Mouse (Mus musculus) v-Abl transformed pro-B cells (cell line): ENCODE data around the gene Anapc15.

Experiments
- in situ Hi-C, 2 experiments: fragments of 400-800 bp; cut with MboI; formaldehyde crosslinking; loops; one replicate each; pipeline ENCODE4 v1.15.1; 2025; ENCODE audit not compliant: unreplicated experiment in 2 of 2

Gene Anapc15

DNA sequence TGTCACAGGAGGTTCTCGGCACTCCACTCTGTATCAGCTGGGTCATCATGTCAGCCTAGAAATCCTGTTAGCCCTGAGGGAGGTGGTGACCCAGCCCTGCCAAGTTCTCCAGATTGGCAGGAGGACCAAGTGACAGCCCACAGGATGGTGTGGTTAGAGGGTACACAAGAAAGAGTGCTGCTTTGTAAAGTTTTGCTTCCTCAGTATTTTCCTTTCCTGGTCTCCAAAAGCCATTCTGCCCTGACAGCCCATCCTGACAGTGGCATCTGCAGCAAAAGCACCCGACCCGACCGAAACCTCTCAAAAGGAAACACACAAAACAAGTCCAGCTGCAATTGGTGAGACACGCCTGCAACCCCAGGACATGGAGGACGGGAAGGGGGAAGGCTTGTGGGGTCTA, 19.3 kb upstream of the Anapc15 start:
- in situ Hi-C loops = no loop called here

GRCm38 (mm10) chr7:101847934-101848333, 15.6 kb upstream of the Anapc15 start:
- in situ Hi-C loops = no loop called here

DNA sequence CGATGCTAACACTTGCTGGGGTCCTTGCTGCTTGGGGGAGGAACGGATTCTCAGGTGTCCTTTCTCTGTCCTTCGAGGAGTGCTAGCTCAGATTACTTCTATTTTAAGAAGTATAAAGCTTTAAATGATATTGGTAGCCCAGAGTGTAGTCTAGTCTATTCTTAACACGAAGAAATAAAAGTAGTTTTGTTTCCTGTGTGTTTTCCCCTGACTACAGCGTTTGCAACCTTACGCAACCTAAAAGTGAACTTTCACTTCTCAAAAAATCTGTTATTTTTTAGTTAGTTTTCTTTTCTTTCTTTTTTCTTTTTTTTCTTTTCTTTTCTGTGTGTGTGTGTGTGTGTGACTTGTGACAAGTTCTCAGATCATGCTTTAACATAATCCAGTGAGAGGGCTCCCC, 11.8 kb upstream of the Anapc15 start:
- in situ Hi-C loops = loop anchor here (5.0 to 25.0 kb wide), 2 partner anchors 174 to 189 kb away; partner anchors contain the start of gene Clpb (in 1 of the 2)

DNA sequence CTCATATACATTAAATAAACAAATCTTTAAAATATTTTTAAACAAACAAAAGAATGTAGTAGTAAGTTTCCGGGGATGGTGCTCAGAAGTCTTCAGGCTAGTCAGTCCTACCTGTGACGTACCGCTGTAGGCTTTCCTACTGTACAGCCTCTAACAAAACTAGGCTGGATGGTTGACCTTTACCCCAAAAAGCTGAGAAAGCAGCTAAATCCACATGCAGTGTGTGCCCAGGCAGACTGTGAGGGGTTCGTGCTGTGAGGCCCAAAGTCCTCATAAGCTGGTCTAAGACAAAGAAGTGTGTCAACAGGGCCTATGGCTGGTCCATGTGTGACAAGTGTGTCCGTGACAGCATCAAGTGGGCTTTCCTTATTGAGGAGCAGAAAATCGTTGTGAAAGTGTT, 10.7 kb upstream of the Anapc15 start:
- in situ Hi-C loops = loop anchor here (5.0 to 25.0 kb wide), 2 partner anchors 176 to 191 kb away; partner anchors contain the start of gene Clpb (in 1 of the 2)

DNA sequence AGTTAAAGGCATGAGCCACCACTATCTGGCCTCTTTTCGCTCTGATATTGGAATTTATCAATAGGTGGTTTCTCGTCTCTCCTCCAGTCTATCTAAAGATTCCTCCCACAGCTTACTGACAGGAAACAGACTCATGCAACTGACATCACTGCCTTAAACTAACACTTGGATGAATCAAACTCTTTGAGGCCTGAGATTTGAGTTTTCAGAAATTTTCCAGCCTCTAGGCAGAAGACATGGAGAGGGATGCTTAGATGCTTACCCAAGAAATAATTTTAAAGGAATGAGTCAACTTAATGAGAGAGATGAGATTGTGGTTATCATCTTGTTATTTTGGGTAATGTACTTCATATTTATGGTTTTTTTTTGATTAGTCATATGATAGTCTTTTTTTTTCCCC, 9.7 kb upstream of the Anapc15 start:
- in situ Hi-C loops = loop anchor here (5.0 to 25.0 kb wide), 2 partner anchors 177 to 192 kb away; partner anchors contain the start of gene Clpb (in 1 of the 2)

- in situ Hi-C loops = loop anchor here in 1 of 2 experiments (25.0 kb wide), 1 partner anchor 195 kb away; the partner anchor contains the start of gene Clpb
Observed at GRCm38 (mm10) chr7:101857094-101857493, 6.4 kb upstream of the Anapc15 start, which contains the start of gene Folr2. Folr2 (minus strand) TSS chr7:101857194.

- in situ Hi-C loops = loop anchor here in 1 of 2 experiments (25.0 kb wide), 1 partner anchor 196 kb away; the partner anchor contains the start of gene Clpb
Observed at GRCm38 (mm10) chr7:101858362-101858761, 5.2 kb upstream of the Anapc15 start.

DNA sequence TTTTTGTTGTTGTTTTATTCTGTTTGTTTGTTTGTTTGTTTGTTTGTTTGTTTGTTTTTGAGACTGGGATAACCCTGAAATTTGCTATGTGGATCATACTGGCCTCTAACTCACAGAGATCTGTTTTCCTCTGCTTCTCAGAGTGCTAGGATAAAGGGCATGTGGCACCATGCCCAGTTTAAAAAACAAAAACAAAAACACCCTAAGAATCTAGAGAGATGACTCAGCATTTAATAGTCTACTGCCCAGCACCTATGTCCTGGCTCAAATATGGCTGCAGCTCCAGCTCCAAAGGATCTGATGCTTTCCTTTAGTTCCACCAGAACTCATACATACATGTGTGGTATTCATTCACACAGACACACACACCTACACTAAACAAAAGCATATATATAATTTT, 2.5 kb upstream of the Anapc15 start:
- in situ Hi-C loops = loop anchor here in 1 of 2 experiments (25.0 kb wide), 1 partner anchor 199 kb away; the partner anchor contains the start of gene Clpb

DNA sequence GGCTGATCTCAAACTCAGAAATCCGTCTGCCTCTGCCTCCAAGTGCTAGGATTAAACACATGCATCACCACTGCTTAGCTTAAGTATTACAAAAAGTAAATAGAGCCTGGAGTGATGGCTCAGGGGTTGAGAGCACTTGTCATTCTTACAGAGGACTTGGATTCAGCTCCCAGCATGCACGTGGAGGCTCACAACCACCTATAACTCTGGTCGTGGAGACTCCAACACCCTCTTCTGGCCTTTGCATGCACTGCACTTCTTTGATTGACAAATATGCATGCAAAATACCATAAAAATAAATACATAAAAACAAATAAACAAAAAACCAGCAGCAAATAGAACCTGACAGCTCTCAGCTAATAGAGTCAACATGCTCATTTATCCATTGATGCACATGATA, 1.2 kb upstream of the Anapc15 start:
- in situ Hi-C loops = loop anchor here in 1 of 2 experiments (25.0 kb wide), 1 partner anchor 200 kb away; the partner anchor contains the start of gene Clpb

GRCm38 (mm10) chr7:101866491-101867265, 3.2 kb downstream of the Anapc15 start:
- in situ Hi-C loops = loop anchor here in 1 of 2 experiments (25.0 kb wide), 1 partner anchor 204 kb away; the partner anchor contains the start of gene Clpb

DNA sequence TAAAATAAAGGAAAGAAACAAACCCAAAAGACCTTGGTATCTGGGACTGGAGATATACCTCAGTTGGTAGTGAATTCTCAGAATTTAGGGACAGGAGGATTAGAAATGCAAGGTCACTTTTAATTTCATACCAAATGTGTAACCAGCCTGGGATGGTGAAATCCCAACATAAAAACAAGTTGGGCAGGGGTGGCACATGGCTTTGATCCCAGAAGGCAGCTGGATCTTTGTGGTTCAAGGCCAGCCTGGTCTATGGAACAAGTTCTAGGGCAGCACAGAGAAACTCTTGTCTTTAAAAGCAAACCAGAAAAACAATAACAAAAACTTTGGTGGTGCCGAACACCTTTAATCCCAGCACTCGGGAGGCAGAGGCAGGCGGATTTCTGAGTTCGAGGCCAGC, 4.0 kb downstream of the Anapc15 start:
- in situ Hi-C loops = loop anchor here in 1 of 2 experiments (25.0 kb wide), 1 partner anchor 205 kb away; the partner anchor contains the start of gene Clpb

DNA sequence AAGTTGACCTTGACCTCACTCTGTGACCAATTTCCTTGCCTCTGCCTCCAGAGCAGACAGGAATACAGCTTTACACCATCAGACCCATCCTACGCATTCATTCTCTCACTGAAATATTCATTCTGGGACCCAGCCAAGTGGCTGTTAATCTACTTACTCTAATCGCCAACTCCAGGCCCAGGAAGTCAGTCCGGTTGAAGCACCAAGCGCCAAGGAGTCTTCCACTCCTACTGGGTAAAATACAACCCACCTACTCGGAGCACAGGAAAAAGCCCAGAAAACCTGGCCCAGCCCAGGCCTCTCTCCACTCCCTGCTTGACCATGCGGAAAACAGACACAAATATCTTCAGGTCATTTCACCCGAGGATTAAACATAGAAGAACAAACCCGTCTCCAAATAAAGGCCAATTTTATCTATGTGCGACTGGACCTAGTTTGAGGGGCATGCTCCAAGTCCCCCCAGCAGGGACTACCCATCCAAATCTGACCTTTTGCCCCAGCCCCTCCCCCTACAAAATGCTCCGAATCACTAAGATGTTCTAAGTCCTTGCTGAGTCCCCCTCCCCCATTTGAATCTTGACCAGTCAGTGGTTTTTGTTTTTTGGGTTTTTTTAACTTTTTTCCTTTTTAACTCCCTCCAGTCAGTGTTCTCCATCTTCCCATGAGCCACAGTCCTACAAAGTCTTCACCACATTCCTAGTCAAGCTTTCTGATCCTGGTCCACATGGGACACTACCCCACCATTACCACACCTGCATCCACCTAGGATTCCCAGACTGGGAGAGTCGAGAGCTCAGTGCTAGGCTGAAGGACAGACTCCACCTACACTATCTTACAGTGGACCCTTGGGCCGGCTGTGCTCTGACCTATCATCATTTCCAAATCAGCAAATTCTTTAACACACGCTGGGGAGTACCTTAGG, 5.0 kb downstream of the Anapc15 start:
- in situ Hi-C loops = loop anchor here in 1 of 2 experiments (25.0 kb wide), 1 partner anchor 206 kb away; the partner anchor contains the start of gene Clpb

DNA sequence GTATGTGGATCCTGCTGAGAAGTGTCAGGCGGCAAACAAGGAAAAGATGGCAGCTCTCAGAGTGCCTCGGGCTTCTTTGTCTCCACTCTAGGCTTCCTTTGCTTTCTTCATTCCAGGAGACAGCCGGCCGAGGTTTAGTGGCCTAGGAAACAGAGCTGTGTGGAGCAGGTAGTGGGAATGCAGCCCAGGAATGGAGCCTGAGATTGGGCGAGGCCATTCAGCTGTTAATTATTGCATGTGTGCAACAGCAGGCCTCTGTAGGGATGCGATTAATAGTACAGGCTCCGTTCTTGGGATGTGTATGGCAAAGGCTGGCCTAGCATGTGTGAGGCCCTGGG, 5.6 kb downstream of the Anapc15 start:
- in situ Hi-C loops = loop anchor here in 1 of 2 experiments (25.0 kb wide), 1 partner anchor 207 kb away; the partner anchor contains the start of gene Clpb

- in situ Hi-C loops = loop anchor here in 1 of 2 experiments (25.0 kb wide), 1 partner anchor 208 kb away; the partner anchor contains the start of gene Clpb
Observed at GRCm38 (mm10) chr7:101870629-101871028, 7.1 kb downstream of the Anapc15 start, which contains the start of gene Folr1. Folr1 (minus strand) TSS chr7:101870788.

DNA sequence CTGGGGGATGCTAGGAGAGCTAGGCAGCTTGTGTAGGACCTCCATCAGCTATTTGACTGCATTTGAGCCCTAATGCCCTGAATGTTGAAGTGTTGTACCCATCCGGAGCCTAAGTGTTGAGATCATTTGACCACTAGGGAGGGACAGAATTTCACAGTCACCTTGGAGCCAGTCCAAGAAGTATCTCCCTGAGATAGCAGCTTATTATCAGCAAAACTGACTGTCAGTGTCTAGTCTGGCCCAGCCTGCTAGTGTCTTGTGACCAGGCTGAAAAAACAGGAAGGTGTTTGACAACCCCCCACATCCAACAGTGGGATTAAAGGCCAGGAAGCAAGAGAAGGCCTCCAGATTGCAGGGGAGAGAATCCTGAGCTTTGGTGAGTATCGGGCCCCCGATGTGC, 7.8 kb downstream of the Anapc15 start:
- in situ Hi-C loops = loop anchor here in 1 of 2 experiments (25.0 kb wide), 1 partner anchor 209 kb away; the partner anchor contains the start of gene Clpb

DNA sequence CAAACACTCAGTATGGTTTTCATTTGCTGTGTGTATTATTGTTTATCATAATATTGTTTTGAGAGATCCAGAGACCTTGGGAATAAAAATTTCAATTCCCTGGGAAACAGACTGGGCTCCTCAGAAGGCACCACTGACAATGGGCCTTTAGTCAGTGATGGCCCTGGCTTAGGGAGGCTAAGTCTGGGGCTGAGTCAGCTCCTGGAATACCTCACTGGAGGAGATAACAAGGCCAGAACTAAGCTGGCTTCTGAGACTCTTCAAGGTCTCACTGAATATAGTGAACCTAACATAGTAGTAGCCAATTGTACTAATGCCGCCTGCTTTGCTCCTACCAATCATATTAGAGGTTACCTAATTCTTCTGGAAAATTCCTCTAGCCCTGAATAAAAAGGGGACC, 12.5 kb downstream of the Anapc15 start:
- in situ Hi-C loops = no loop called here

GRCm38 (mm10) chr7:101880855-101881254, 17.3 kb downstream of the Anapc15 start:
- in situ Hi-C loops = no loop called here

GRCm38 (mm10) chr7:101882413-101883154, 19.1 kb downstream of the Anapc15 start:
- in situ Hi-C loops = no loop called here

DNA sequence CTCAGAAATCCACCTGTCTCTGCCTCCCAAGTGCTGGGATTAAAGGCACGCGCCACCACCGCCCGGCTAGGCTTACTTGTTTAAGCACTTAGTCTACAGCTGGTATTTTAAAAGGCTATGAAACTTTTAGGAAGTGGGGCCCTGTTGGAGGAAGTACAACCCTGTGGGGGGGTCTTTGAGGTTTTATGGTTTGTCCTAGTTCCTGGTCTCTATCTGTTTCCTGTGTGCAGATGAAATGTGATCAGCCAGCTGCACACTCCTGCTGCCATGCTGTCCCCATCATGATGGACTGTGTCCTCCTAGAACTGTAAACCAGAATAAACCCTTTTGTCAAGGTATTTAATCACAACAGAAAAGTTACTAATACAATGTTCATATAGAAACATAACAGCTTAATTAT, 20.6 kb downstream of the Anapc15 start:
- in situ Hi-C loops = no loop called here
